Mouse (Mus musculus): ENCODE measurements at regions not wholly inside any gene's neighbourhood (a gene's known extent, or its start where the extent isn't known, plus 50 kb on each side); places are given as distances from the start of the nearest gene placed in this dataset.

GRCm38 (mm10) chr15:27304256-27304655 is 162.2 kb upstream of the Ank start:
- TF ChIP-seq CTCF (IDR thresholded peaks at IDR 0.05; ENCODE audit: low read depth, low read length) (no peak), POLR2A (IDR thresholded peaks at IDR 0.05; ENCODE audit: borderline replicate concordance, low read depth, low read length) (no peak)

Measured in bone marrow macrophage, adult 2 months (primary cell).